Mouse (Mus musculus) heart, embryonic 12.5 days (tissue): ENCODE results near the gene Spint5. TPM values are rescaled to one million over a fixed set of nuclear protein-coding genes. Genes with fewer than 3 reads are reported as not detected.

ENCODE experiments used
- ATAC-seq: fragments of 200-750 bp; cut with Nextera tagmentation; 2 replicates; pipeline ENCODE4 v1.8.0; 2017; ENCODE audit warnings: moderate TSS enrichment, moderate library complexity; ENCODE audit not compliant: insufficient number of reproducible peaks, low FRiP score
- H3K27ac ChIP-seq: fragments of 300-500 bp; sonication (generic); 2 replicates; pipeline ENCODE4 v1.5.1; 2016; ENCODE audit warnings: mild to moderate bottlenecking, moderate library complexity; ENCODE audit not compliant: poor library complexity, severe bottlenecking
- H3K27me3 ChIP-seq: fragments of 300-500 bp; sonication (generic); replicated peaks from 2 replicates; pipeline ENCODE4 v1.6.1; 2016; ENCODE audit warnings: mild to moderate bottlenecking, moderate library complexity
- H3K36me3 ChIP-seq: fragments of 300-500 bp; sonication (generic); 2 replicates; pipeline ENCODE4 v1.6.1; 2016; ENCODE audit warnings: mild to moderate bottlenecking, moderate library complexity
- H3K4me1 ChIP-seq: fragments of 300-500 bp; sonication (generic); replicated peaks from 2 replicates; pipeline ENCODE4 v1.6.1; 2016; ENCODE audit warnings: mild to moderate bottlenecking
- H3K4me2 ChIP-seq: fragments of 300-500 bp; sonication (generic); 2 replicates; pipeline ENCODE4 v1.6.1; 2016; ENCODE audit warnings: mild to moderate bottlenecking, moderate library complexity
- H3K4me3 ChIP-seq: fragments of 300-500 bp; sonication (generic); 2 replicates; pipeline ENCODE4 v1.5.1; 2016; ENCODE audit warnings: mild to moderate bottlenecking
- H3K9ac ChIP-seq: fragments of 300-500 bp; sonication (generic); 2 replicates; pipeline ENCODE4 v1.6.1; 2016; ENCODE audit warnings: mild to moderate bottlenecking, moderate library complexity
- H3K9me3 ChIP-seq: fragments of 300-500 bp; sonication (generic); replicated peaks from 2 replicates; pipeline ENCODE4 v1.6.1; 2016; ENCODE audit warnings: mild to moderate bottlenecking, moderate library complexity
- WGBS: fragments of 180-500 bp; shearing (Covaris S2); methylation state at CpG from one replicate; pipeline ENCODE4 v1.1.7; 2016; 5-methylcytosine and 5-hydroxymethylcytosine counted together
- polyA plus RNA-seq: library from polyadenylated mRNA; unstranded; fragments of >200 nt; fragmentation: Nextera tagmentation; extraction: Ambion mirVana; gene quantifications from 2 replicates; pipeline ENCODE4 v1.2.1, GENCODE M21; 2016

Gene Spint5
- polyA plus RNA-seq: not detected in 2 replicates

DNA sequence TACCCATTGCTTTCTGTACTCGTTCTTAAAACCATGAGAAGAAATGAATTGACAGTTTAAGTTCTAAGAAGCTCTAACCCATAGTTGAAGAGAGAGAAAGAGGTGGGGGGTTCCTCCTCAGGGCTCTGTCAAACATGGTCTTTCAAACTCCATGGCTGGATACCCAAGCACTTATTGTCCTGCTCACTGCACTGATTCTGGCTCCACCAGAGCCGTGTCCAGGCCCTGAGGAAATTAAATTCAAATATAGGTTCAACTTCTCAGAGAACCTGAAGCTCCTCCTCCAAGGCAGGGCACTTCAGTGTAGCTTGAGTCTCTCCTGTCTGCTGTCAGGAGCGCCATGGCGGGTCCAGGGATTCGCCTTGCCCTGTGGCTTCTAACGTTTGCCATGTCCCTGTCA, at the start of gene Spint5:
Gene Spint5 (plus strand): TSS at position 301 of the 400 bp plus-strand sequence.
- Histone ChIP-seq H3K4me1 (no peaks in the 10 kb centered on the region), H3K27ac (no peak within 1 kb of the TSS), H3K36me3 (no peaks in the 10 kb centered on the region), H3K27me3 (no peaks in the 10 kb centered on the region), H3K9me3 (peaks cover 4% of the 10 kb centered on the region), H3K4me2 (no peak within 1 kb of the TSS), H3K9ac (no peak within 1 kb of the TSS), H3K4me3 (no peak within 1 kb of the TSS)
- ATAC-seq: no peak
- WGBS: 62% methylated on average over 6 of the region's 6 CpGs

DNA sequence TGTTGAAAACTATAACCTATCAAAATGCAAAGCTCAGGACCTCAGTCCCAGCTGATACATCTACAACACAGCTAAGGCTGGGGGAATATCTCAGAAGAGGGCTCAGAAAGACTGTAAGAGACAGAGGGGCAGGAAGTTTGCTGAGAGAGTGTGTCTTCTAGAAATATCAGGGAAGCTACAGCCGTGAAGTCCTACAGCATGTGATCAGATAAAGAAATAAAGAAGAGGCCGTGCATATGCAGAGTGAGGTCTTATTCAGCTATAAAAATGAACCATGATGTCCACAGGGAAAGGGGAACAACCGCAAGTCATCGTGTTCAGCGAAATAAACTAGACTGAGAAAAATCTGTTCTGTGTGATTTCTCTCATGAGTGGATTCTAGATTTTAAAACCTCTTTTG, 44.8 kb upstream of the Spint5 start:
- 65% methylated on average over 5 of the region's 5 CpGs for WGBS

GRCm38 (mm10) chr2:164670938-164671337, 44.2 kb upstream of the Spint5 start:
- WGBS: 33% methylated on average over 1 of the region's 1 CpGs
- Histone ChIP-seq H3K4me2 (no peak overlapping the region), H3K9ac (no peak overlapping the region; the same call in 1 of the 2 replicates), H3K4me3 (no peak overlapping the region), H3K27ac (no peak overlapping the region), H3K27me3 (peaks cover 3% of the 10 kb centered on the region; the same call in 1 of the 2 replicates), H3K4me1 (no peaks in the 10 kb centered on the region), H3K36me3 (no peaks in the 10 kb centered on the region), H3K9me3 (peaks cover 9% of the 10 kb centered on the region; the same call in 1 of the 2 replicates)
- no peak for ATAC-seq

More for the DNA sequence above, 44.8 kb upstream of the Spint5 start:
- peaks cover 7% of the 10 kb centered on the region; the same call in 1 of the 2 replicates for H3K9me3 ChIP-seq
- H3K27me3 ChIP-seq: peaks cover 3% of the 10 kb centered on the region; the same call in 1 of the 2 replicates
- H3K4me3 ChIP-seq: no peak overlapping the region
- H3K9ac ChIP-seq: no peak overlapping the region
- no peak overlapping the region for H3K27ac ChIP-seq
- no peaks in the 10 kb centered on the region for H3K36me3 ChIP-seq
- no peaks in the 10 kb centered on the region for H3K4me1 ChIP-seq
- ATAC-seq: no peak
- no peak overlapping the region for H3K4me2 ChIP-seq

DNA sequence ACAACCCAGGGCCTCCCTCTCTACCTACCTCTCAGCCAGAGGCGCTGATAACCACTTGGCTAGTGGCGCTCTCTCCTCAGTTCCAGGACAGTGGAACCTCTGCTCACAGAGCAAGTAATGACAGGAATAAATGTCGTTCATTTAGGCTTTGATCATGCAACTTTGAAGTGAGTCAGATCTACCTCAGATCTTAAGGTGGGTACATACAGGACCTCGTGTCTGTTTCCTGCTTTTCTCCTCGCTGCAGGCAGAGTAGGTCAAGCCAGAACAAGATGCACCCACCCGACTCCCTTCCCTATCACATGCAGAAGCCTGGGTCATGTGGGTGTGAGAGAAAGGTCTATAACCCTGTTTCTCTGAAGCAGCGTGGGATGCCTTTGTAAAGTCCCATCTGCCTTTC, 41.1 kb upstream of the Spint5 start, which contains the start of gene Wfdc11:
Gene Wfdc11 (minus strand): TSS at position 101 of the 400 bp plus-strand sequence.
- no peak within 1 kb of the TSS for H3K4me2 ChIP-seq
- H3K27me3 ChIP-seq: peaks cover 8% of the 10 kb centered on the region
- H3K27ac ChIP-seq: no peak within 1 kb of the TSS
- no peak within 1 kb of the TSS for H3K9ac ChIP-seq
- 65% methylated on average over 7 of the region's 7 CpGs for WGBS
- no peak for ATAC-seq
- no peaks in the 10 kb centered on the region for H3K4me1 ChIP-seq
- H3K36me3 ChIP-seq: no peaks in the 10 kb centered on the region
- no peak within 1 kb of the TSS for H3K4me3 ChIP-seq
- peaks cover 4% of the 10 kb centered on the region; the same call in 1 of the 2 replicates for H3K9me3 ChIP-seq

- no peak for ATAC-seq
- peaks cover 5% of the 10 kb centered on the region; the same call in 1 of the 2 replicates for H3K27me3 ChIP-seq
- peaks cover 4% of the 10 kb centered on the region; the same call in 1 of the 2 replicates for H3K9me3 ChIP-seq
- whole genome bisulfite sequencing: 76% methylated on average over 7 of the region's 7 CpGs
- no peak overlapping the region for H3K27ac ChIP-seq
- H3K9ac ChIP-seq: no peak overlapping the region
- H3K4me2 ChIP-seq: no peak overlapping the region
- no peaks in the 10 kb centered on the region for H3K4me1 ChIP-seq
- H3K4me3 ChIP-seq: no peak overlapping the region
- no peaks in the 10 kb centered on the region for H3K36me3 ChIP-seq
Measured at GRCm38 (mm10) chr2:164676103-164676502, 39.0 kb upstream of the Spint5 start.

- H3K4me3 ChIP-seq: no peak overlapping the region
- H3K4me2 ChIP-seq: no peak overlapping the region
- no peak overlapping the region for H3K27ac ChIP-seq
- WGBS: 73% methylated on average over 16 of the region's 16 CpGs
- no peaks in the 10 kb centered on the region for H3K4me1 ChIP-seq
- H3K36me3 ChIP-seq: no peaks in the 10 kb centered on the region
- H3K27me3 ChIP-seq: peaks cover 5% of the 10 kb centered on the region; the same call in 1 of the 2 replicates
- ATAC-seq: no peak
- H3K9ac ChIP-seq: no peak overlapping the region
- peaks cover 4% of the 10 kb centered on the region; the same call in 1 of the 2 replicates for H3K9me3 ChIP-seq
Measured at GRCm38 (mm10) chr2:164676916-164677685, 38.0 kb upstream of the Spint5 start.

DNA sequence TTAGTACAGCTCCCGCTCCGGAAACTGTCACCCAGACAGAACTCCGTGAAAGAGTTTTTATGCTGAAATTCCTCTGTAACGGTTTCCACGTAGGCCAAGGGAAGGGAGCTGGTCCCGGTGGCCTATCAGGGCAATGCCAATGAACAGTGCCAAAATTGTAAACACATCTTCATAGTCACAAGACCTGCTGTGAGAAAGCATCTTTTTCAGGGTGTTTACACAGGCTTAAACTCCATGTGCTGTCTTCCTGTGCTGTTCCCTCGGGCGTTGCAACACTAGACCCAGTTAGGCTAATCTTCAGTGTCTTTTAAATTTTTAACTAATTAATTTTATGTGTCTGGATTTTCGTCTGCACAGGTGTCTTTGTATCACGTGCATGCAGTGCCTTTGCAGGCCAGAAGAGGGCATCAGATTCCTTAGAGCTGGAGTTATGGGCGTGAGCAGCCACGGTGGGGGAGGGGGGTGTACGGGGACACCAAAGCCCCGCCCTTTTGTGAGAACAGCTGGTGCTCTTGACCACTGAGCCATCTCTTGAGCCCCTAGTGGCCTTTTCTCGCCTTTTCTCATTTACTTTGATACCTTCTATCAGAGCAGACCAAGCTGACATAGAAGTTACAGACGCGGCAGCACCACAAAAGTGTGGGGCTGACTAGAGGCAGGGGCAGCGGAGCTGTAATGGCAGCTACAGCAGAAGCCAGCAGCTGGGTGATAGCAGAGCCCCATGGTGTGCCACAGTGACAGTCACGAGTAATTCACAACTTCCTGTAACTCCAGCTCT, 36.1 kb upstream of the Spint5 start:
- Histone ChIP-seq H3K27ac (no peak overlapping the region), H3K4me2 (peak overlapping the region; percentile 62), H3K9me3 (peaks cover 4% of the 10 kb centered on the region; the same call in 1 of the 2 replicates), H3K27me3 (peaks cover 5% of the 10 kb centered on the region; the same call in 1 of the 2 replicates), H3K9ac (no peak overlapping the region), H3K4me1 (no peaks in the 10 kb centered on the region), H3K36me3 (no peaks in the 10 kb centered on the region), H3K4me3 (peak overlapping the region; percentile 30)
- peak; percentile 51; the same call in 1 of the 2 replicates for ATAC-seq
- WGBS: 19% methylated on average over 19 of the region's 19 CpGs

DNA sequence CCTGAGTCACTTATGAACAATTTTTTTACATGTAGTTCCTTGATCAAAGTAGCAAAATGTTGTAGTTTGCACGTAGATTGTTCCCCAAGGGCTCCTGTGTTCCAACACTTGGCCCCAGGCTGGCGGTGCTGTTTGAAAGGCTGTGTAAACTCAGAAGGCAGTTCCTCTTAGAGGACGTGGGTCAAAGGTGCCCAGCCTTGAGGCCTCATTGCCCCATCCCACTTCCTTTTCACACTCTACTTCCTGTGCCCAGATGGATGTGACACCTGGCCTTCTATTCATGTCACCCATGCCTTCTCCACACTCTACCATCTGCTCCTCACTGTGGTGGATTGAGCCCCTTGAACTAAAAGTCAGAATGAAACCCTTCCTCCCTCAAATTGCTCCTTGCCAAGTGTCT, 35.2 kb upstream of the Spint5 start:
- Histone ChIP-seq H3K27ac (no peak overlapping the region), H3K4me3 (no peak overlapping the region), H3K27me3 (peaks cover 5% of the 10 kb centered on the region; the same call in 1 of the 2 replicates), H3K36me3 (no peaks in the 10 kb centered on the region), H3K4me2 (no peak overlapping the region), H3K9ac (no peak overlapping the region), H3K9me3 (peaks cover 4% of the 10 kb centered on the region; the same call in 1 of the 2 replicates), H3K4me1 (no peaks in the 10 kb centered on the region)
- no peak for ATAC-seq
- 60% methylated on average over 3 of the region's 3 CpGs for WGBS

GRCm38 (mm10) chr2:164684807-164685206, 30.3 kb upstream of the Spint5 start, which contains the start of gene Wfdc13:
TSS of gene Wfdc13 (plus strand) at chr2:164685107.
- H3K4me3 ChIP-seq: no peak within 1 kb of the TSS
- 73% methylated on average over 3 of the region's 3 CpGs for WGBS
- no peak for ATAC-seq
- H3K9ac ChIP-seq: no peak within 1 kb of the TSS
- H3K4me2 ChIP-seq: no peak within 1 kb of the TSS
- H3K27me3 ChIP-seq: no peaks in the 10 kb centered on the region
- H3K27ac ChIP-seq: no peak within 1 kb of the TSS
- no peaks in the 10 kb centered on the region for H3K36me3 ChIP-seq
- no peaks in the 10 kb centered on the region for H3K9me3 ChIP-seq
- H3K4me1 ChIP-seq: no peaks in the 10 kb centered on the region

GRCm38 (mm10) chr2:164698201-164698600, 16.9 kb upstream of the Spint5 start, which contains the start of gene Spint4:
TSS of gene Spint4 (plus strand) at chr2:164698501.
- no peak within 1 kb of the TSS for H3K9ac ChIP-seq
- no peak within 1 kb of the TSS for H3K27ac ChIP-seq
- no peaks in the 10 kb centered on the region for H3K27me3 ChIP-seq
- H3K4me1 ChIP-seq: no peaks in the 10 kb centered on the region
- no peaks in the 10 kb centered on the region for H3K9me3 ChIP-seq
- no peak within 1 kb of the TSS for H3K4me2 ChIP-seq
- H3K36me3 ChIP-seq: no peaks in the 10 kb centered on the region
- no peak for ATAC-seq
- no peak within 1 kb of the TSS for H3K4me3 ChIP-seq
- 79% methylated on average over 4 of the region's 4 CpGs for WGBS

DNA sequence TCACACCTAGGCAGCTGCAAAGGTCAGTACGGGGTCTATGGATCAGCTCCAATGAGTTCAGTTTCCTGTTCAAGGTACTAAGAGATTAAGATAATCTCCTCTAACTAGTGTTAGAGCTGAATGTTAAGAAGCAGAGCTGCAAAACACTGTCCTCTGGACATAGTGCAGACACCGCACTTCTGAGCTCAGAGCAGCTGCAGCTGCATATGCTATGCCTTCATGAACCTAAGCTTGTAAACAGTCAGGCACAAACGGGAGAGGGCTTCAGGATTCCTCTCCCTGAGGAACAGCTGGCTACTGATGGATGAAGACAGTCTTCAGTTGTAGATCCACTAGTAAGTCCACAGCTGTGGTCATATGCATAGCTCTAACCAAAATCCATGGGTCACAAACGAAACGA, 14.1 kb upstream of the Spint5 start:
- Histone ChIP-seq H3K9ac (no peak overlapping the region), H3K27ac (no peak overlapping the region), H3K27me3 (no peaks in the 10 kb centered on the region), H3K4me3 (no peak overlapping the region), H3K36me3 (no peaks in the 10 kb centered on the region), H3K4me2 (no peak overlapping the region), H3K4me1 (no peaks in the 10 kb centered on the region), H3K9me3 (no peaks in the 10 kb centered on the region)
- ATAC-seq: no peak
- WGBS: 69% methylated on average over 5 of the region's 5 CpGs
